ENCODE assay signal across 32 mouse cellular contexts in genomic region chr17:25590068-25590467, GRCm38 (mm10). TPM values are rescaled to one million over a fixed set of nuclear protein-coding genes. Genes with fewer than 3 reads are reported as not detected.
"Had no signal": no experiment of that assay in that cellular context is flagged by ENCODE, and none has a peak within 500 bp of the region (broad histone marks: within the 10 kb centered on the region; RNA-seq: fewer than 3 reads in every experiment).

No protein-coding gene starts in this region.

- H3K27me3 ChIP-seq: liver, embryonic 12.5 days; liver, embryonic 13.5 days; liver, embryonic 15.5 days; lung, embryonic 15.5 days; midbrain, embryonic 13.5 days; midbrain, embryonic 15.5 days had no signal

- H3K4me1 ChIP-seq: liver, embryonic 13.5 days; liver, embryonic 15.5 days; lung, embryonic 15.5 days; midbrain, embryonic 12.5 days; midbrain, embryonic 13.5 days; midbrain, embryonic 15.5 days had no signal

- DNase-seq: left cerebral cortex, postnatal 4 days; liver; liver, embryonic 13.5 days; liver, postnatal 0 days; lung, adult 18-20 months; lung, adult 2 months; lung, embryonic 14.5 days; lung, postnatal 10 days; lung, postnatal 14 days; lung, postnatal 36 days; lung, postnatal 4 days; midbrain, embryonic 14.5 days had no signal

- H3K27ac ChIP-seq: left cerebral cortex, adult 2 months; limb, embryonic 10.5 days; limb, embryonic 12.5 days; limb, embryonic 13.5 days; limb, embryonic 15.5 days; liver, embryonic 12.5 days; liver, embryonic 13.5 days; liver, embryonic 14.5 days; liver, embryonic 15.5 days; lung, embryonic 15.5 days; macrophage; midbrain, embryonic 10.5 days; midbrain, embryonic 12.5 days; midbrain, embryonic 13.5 days; midbrain, embryonic 15.5 days had no signal

- H3K4me3 ChIP-seq: left cerebral cortex, adult 2 months; limb, embryonic 10.5 days; limb, embryonic 12.5 days; limb, embryonic 13.5 days; limb, embryonic 15.5 days; liver, embryonic 12.5 days; liver, embryonic 13.5 days; liver, embryonic 15.5 days; lung, embryonic 15.5 days; megakaryocyte, embryonic 14.5 days; midbrain, embryonic 10.5 days; midbrain, embryonic 12.5 days; midbrain, embryonic 13.5 days; midbrain, embryonic 15.5 days; myocyte had no signal

- H3K36me3 ChIP-seq: midbrain, embryonic 15.5 days had no signal

RNA-seq across cellular contexts. Expression of gene Sox8, which starts 19.6 kb away (rescaled TPM):
- total RNA-seq: liver, adult 2 months; megakaryocyte progenitor cell, adult 5-6 weeks; megakaryocyte, adult 5-6 weeks; megakaryocyte-erythroid progenitor cell, adult 5-6 weeks had no signal
- polyA plus RNA-seq: liver, adult 2 months; liver, postnatal 0 days; macrophage had no signal
